Mouse (Mus musculus): ENCODE data around the gene Nmnat2.

- TF ChIP-seq EP300 (optimal IDR thresholded peaks at IDR 0.05): no peak
- no peak for TF ChIP-seq CTCF (IDR thresholded peaks at IDR 0.05; ENCODE audit: low read depth)
These were observed 166.5 kb downstream of the Nmnat2 start for GRCm38 (mm10) chr1:153121320-153121719.

Data from stomach, postnatal 0 days (tissue).